In genomic region chr5:122114176-122114575, GRCm38 (mm10) we compare ENCODE assay signal across 9 mouse cellular contexts. TPM values are rescaled to one million over a fixed set of nuclear protein-coding genes. Genes with fewer than 3 reads are reported as not detected.
DNase-seq lines count a peak whose midpoint lies in the region; ATAC-seq and TF ChIP-seq lines count a peak whose summit lies in the region.
"Had no signal": no experiment of that assay in that cellular context is flagged by ENCODE, and none has a peak within 500 bp of the region (broad histone marks: within the 10 kb centered on the region; RNA-seq: fewer than 3 reads in every experiment).

No protein-coding gene starts in this region.

- TF ChIP-seq CTCF in CH12.LX (conservative IDR thresholded peaks at IDR 0.05 in 1 of 2, IDR thresholded peaks at IDR 0.05 in 1 of 2; ENCODE audit: low read depth in 2 of 2, low read length in 2 of 2), result peak; percentile 87 to 97
- peak; percentile 98 for TF ChIP-seq CTCF in bone marrow, adult 2 months (IDR thresholded peaks at IDR 0.05; ENCODE audit: control insufficient read depth, insufficient read depth, low read length)
- TF ChIP-seq CTCF in forebrain, postnatal 0 days (IDR thresholded peaks at IDR 0.05; ENCODE audit: low read depth), result peak; percentile 91

- 3% methylated on average over 2 of the region's 2 CpGs for WGBS in hindbrain, embryonic 14.5 days
- WGBS in hindbrain, embryonic 12.5 days, result 2% methylated on average over 2 of the region's 2 CpGs
- WGBS in bone marrow, adult 2 months, result 0% methylated on average over 2 of the region's 2 CpGs
- 4% methylated on average over 2 of the region's 2 CpGs for WGBS in forebrain, postnatal 0 days

- H3K36me3 ChIP-seq in hindbrain, embryonic 14.5 days (replicated peaks; ENCODE audit: control insufficient read depth, insufficient read depth), result no peaks in the 10 kb centered on the region
- H3K36me3 ChIP-seq in hindbrain, embryonic 12.5 days, result no peaks in the 10 kb centered on the region
- no peaks in the 10 kb centered on the region for H3K36me3 ChIP-seq in CH12.LX (replicated peaks in 1 of 2; ENCODE audit: control insufficient read depth in 1 of 2, insufficient read depth in 1 of 2, low read length in 1 of 2)
- no peaks in the 10 kb centered on the region for H3K36me3 ChIP-seq in forebrain, postnatal 0 days (ENCODE audit: insufficient read depth)

- no peak for ATAC-seq in hindbrain, embryonic 14.5 days (ENCODE audit: low FRiP score)
- ATAC-seq in hindbrain, embryonic 12.5 days (ENCODE audit: low FRiP score), result no peak
- no peak for ATAC-seq in forebrain, postnatal 0 days

- no peak overlapping the region for H3K4me2 ChIP-seq in hindbrain, embryonic 14.5 days (replicated peaks)
- H3K4me2 ChIP-seq in hindbrain, embryonic 12.5 days (replicated peaks), result no peak overlapping the region
- H3K4me2 ChIP-seq in CH12.LX (ENCODE audit: insufficient read depth, low read depth, poor library complexity, severe bottlenecking), result no peak overlapping the region
- H3K4me2 ChIP-seq in forebrain, postnatal 0 days (ENCODE audit: low read depth), result no peak overlapping the region

- dilution Hi-C loops in CH12.LX (cut with MboI; ENCODE audit: extremely low pct_ligation_motif_present, extremely low pct_unique_long_range_greater_than_20kb, low sequenced_read_pairs), result no loop called here

- TF ChIP-seq RAD21 in CH12.LX (IDR thresholded peaks at IDR 0.05; ENCODE audit: low read depth, low read length), result peak; percentile 79

- no peak for TF ChIP-seq POLR2A in CH12.LX (IDR thresholded peaks at IDR 0.05; ENCODE audit: low read depth, low read length)
- TF ChIP-seq POLR2A in bone marrow, adult 2 months (IDR thresholded peaks at IDR 0.05; ENCODE audit: borderline replicate concordance, control insufficient read depth, low read depth, low read length), result no peak

- no peak overlapping the region for H3K9ac ChIP-seq in hindbrain, embryonic 14.5 days
- H3K9ac ChIP-seq in hindbrain, embryonic 12.5 days, result no peak overlapping the region
- H3K9ac ChIP-seq in CH12.LX (ENCODE audit: insufficient read depth, low read depth), result no peak overlapping the region
- H3K9ac ChIP-seq in forebrain, postnatal 0 days, result no peak overlapping the region

- H3K27ac ChIP-seq in hindbrain, embryonic 14.5 days, result no peak overlapping the region
- H3K27ac ChIP-seq in hindbrain, embryonic 12.5 days, result no peak overlapping the region
- H3K27ac ChIP-seq in CH12.LX (ENCODE audit: insufficient read depth, low read depth), result no peak overlapping the region
- peak overlapping the region; percentile 62; the same call in 1 of the 2 replicates for H3K27ac ChIP-seq in bone marrow, adult 2 months (ENCODE audit: control insufficient read depth, insufficient read depth, low read depth, low read length, poor library complexity)
- no peak overlapping the region for H3K27ac ChIP-seq in forebrain, postnatal 0 days (ENCODE audit: low read depth, low read length)
- H3K27ac ChIP-seq: macrophage had no signal

- H3K27me3 ChIP-seq in hindbrain, embryonic 14.5 days (ENCODE audit: control insufficient read depth, insufficient read depth, low read length), result no peaks in the 10 kb centered on the region
- H3K27me3 ChIP-seq in hindbrain, embryonic 12.5 days, result peaks cover 4% of the 10 kb centered on the region; the same call in 1 of the 2 replicates
- H3K27me3 ChIP-seq in CH12.LX (replicated peaks), result peaks cover 4% of the 10 kb centered on the region
- H3K27me3 ChIP-seq in forebrain, postnatal 0 days (ENCODE audit: insufficient read depth, low read length), result no peaks in the 10 kb centered on the region

- TF ChIP-seq EP300 in CH12.LX (IDR thresholded peaks at IDR 0.05; ENCODE audit: low read length), result no peak

- H3K79me2 ChIP-seq in CH12.LX (replicated peaks; ENCODE audit: control insufficient read depth, extremely low read depth, insufficient read depth, poor library complexity, severe bottlenecking), result no peaks in the 10 kb centered on the region

- in situ Hi-C loops in CH12.LX (cut with MboI; ENCODE audit: low pct_ligation_motif_present, low pct_unique_long_range_greater_than_20kb, low sequenced_read_pairs), result no loop called here

- DNase-seq in hindbrain, embryonic 14.5 days (ENCODE audit: low spot score), result peak; percentile 63
- DNase-seq in CH12.LX (ENCODE audit: extremely low read depth), result peak; percentile 62
- peak; percentile 54 for DNase-seq in forebrain, postnatal 0 days
- peak; percentile 39 to 41 for DNase-seq in layer of hippocampus, postnatal 36 days
- DNase-seq in naive thymus-derived CD4-positive, alpha-beta T cell, adult 2 months (ENCODE audit: low read depth), result peak; percentile 82
- peak; percentile 65 to 67 for DNase-seq in thymus, postnatal 36 days

- H3K9me3 ChIP-seq in hindbrain, embryonic 14.5 days (ENCODE audit: control insufficient read depth, low read length), result no peaks in the 10 kb centered on the region
- H3K9me3 ChIP-seq in hindbrain, embryonic 12.5 days (replicated peaks), result no peaks in the 10 kb centered on the region
- H3K9me3 ChIP-seq in CH12.LX (replicated peaks; ENCODE audit: low read length), result peaks cover 4% of the 10 kb centered on the region
- no peaks in the 10 kb centered on the region for H3K9me3 ChIP-seq in forebrain, postnatal 0 days (ENCODE audit: low read length)

- no peaks in the 10 kb centered on the region for H3K4me1 ChIP-seq in hindbrain, embryonic 14.5 days (replicated peaks; ENCODE audit: control insufficient read depth, insufficient read depth, low read length)
- H3K4me1 ChIP-seq in hindbrain, embryonic 12.5 days, result peaks cover 2% of the 10 kb centered on the region; the same call in 1 of the 2 replicates
- peaks cover 8 to 14% of the 10 kb centered on the region in 2 experiments for H3K4me1 ChIP-seq in CH12.LX (ENCODE audit: control insufficient read depth in 1 of 2, insufficient read depth in 2 of 2)
- H3K4me1 ChIP-seq in bone marrow, adult 2 months (ENCODE audit: control insufficient read depth, insufficient read depth, low read length), result peaks cover 7% of the 10 kb centered on the region; the same call in 1 of the 2 replicates
- no peaks in the 10 kb centered on the region for H3K4me1 ChIP-seq in forebrain, postnatal 0 days (ENCODE audit: insufficient read depth)

- no peak overlapping the region for H3K4me3 ChIP-seq in hindbrain, embryonic 14.5 days (replicated peaks; ENCODE audit: low read length)
- no peak overlapping the region for H3K4me3 ChIP-seq in hindbrain, embryonic 12.5 days
- H3K4me3 ChIP-seq in CH12.LX (replicated peaks in 1 of 3; ENCODE audit: low read depth in 2 of 3, low read length in 2 of 3, poor library complexity in 1 of 3), result no peak overlapping the region
- H3K4me3 ChIP-seq in bone marrow, adult 2 months (replicated peaks; ENCODE audit: control insufficient read depth, low read depth, low read length), result no peak overlapping the region
- no peak overlapping the region for H3K4me3 ChIP-seq in forebrain, postnatal 0 days (ENCODE audit: low read depth, low read length)

TF ChIP-seq in CH12.LX, 34 proteins besides CTCF, POLR2A, EP300 and RAD21:
- TF ChIP-seq TBP (conservative IDR thresholded peaks at IDR 0.05; ENCODE audit: low read depth, low read length) (no peak), ZNF384 (IDR thresholded peaks at IDR 0.05; ENCODE audit: low read depth, low read length) (0 out of 2 replicates have a peak, but pooled peaks have one; percentile 3), SMC3 (IDR thresholded peaks at IDR 0.05; ENCODE audit: low read depth, low read length) (peak; percentile 52), ZC3H11A (IDR thresholded peaks at IDR 0.05; ENCODE audit: low read depth, low read length) (no peak), UBTF (IDR thresholded peaks at IDR 0.05; ENCODE audit: low read depth, low read length) (no peak), TCF12 (IDR thresholded peaks at IDR 0.05; ENCODE audit: low read depth, low read length) (no peak)

RNA-seq across cellular contexts. Expression of gene Myl2, which starts 13.4 kb away (rescaled TPM):
- 0.80 and 0.86 TPM in 2 replicates for polyA plus RNA-seq in hindbrain, embryonic 14.5 days (2014; fragmentation: Nextera tagmentation; extraction: Ambion mirVana)
- polyA plus RNA-seq in hindbrain, embryonic 12.5 days (2016; fragmentation: Nextera tagmentation; extraction: Ambion mirVana), result 2.5 and 3.0 TPM in 2 replicates
- total RNA-seq in CH12.LX (2012; rRNA removed), result not detected in 2 replicates
- not detected in 2 replicates for total RNA-seq in CH12.LX (2014; rRNA removed)
- not detected in 2 replicates for polyA plus RNA-seq in CH12.LX (2012; ENCODE audit: insufficient read length, low read depth)
- 4.3 and 6.0 TPM in 2 replicates for polyA plus RNA-seq in bone marrow, adult 2 months (2011; ENCODE audit: insufficient read depth, insufficient read length, low replicate concordance, missing spikeins)
- total RNA-seq in forebrain, postnatal 0 days (2014; rRNA removed), result 0.38 and 2.9 TPM in 2 replicates
- 1.7 TPM in 2 replicates for polyA plus RNA-seq in forebrain, postnatal 0 days (2015; fragmentation: Nextera tagmentation; extraction: Ambion mirVana)
- 1 to 10 TPM; 1.0 to 1.1 TPM for total RNA-seq in layer of hippocampus, postnatal 36 days (2021)
- polyA plus RNA-seq: macrophage had no signal

RNA-seq across cellular contexts. Expression of gene Ccdc63, which starts 26.4 kb away (rescaled TPM):
- 0.23 TPM in 1 of 2 replicates, not detected in the other for polyA plus RNA-seq in hindbrain, embryonic 14.5 days (2014; fragmentation: Nextera tagmentation; extraction: Ambion mirVana)
- polyA plus RNA-seq in hindbrain, embryonic 12.5 days (2016; fragmentation: Nextera tagmentation; extraction: Ambion mirVana), result not detected in 2 replicates
- total RNA-seq in CH12.LX (2012; rRNA removed) (0.47 and 0.59 TPM in 2 replicates), CH12.LX (2014; rRNA removed) (0.39 TPM in 1 of 2 replicates, not detected in the other)
- 0.70 and 0.94 TPM in 2 replicates for polyA plus RNA-seq in CH12.LX (2012; ENCODE audit: insufficient read length, low read depth)
- 4.5 and 8.2 TPM in 2 replicates for polyA plus RNA-seq in bone marrow, adult 2 months (2011; ENCODE audit: insufficient read depth, insufficient read length, low replicate concordance, missing spikeins)
- total RNA-seq in forebrain, postnatal 0 days (2014; rRNA removed), result 0.43 TPM in 1 of 2 replicates, not detected in the other
- 0.08 and 0.16 TPM in 2 replicates for polyA plus RNA-seq in forebrain, postnatal 0 days (2015; fragmentation: Nextera tagmentation; extraction: Ambion mirVana)
- total RNA-seq in layer of hippocampus, postnatal 36 days (2021), result 1 to 10 TPM in 1 of 2 experiments, under 1 TPM in 1; 0.68 to 1.1 TPM

RNA-seq across cellular contexts. Expression of gene Ppp1cc, which starts 43.9 kb away (rescaled TPM):
- polyA plus RNA-seq in hindbrain, embryonic 14.5 days (2014; fragmentation: Nextera tagmentation; extraction: Ambion mirVana), result 200 and 229 TPM in 2 replicates
- 286 and 293 TPM in 2 replicates for polyA plus RNA-seq in hindbrain, embryonic 12.5 days (2016; fragmentation: Nextera tagmentation; extraction: Ambion mirVana)
- 191 and 234 TPM in 2 replicates for total RNA-seq in CH12.LX (2012; rRNA removed)
- total RNA-seq in CH12.LX (2014; rRNA removed), result 401 and 406 TPM in 2 replicates
- polyA plus RNA-seq in CH12.LX (2012; ENCODE audit: insufficient read length, low read depth), result 358 and 375 TPM in 2 replicates
- polyA plus RNA-seq in bone marrow, adult 2 months (2011; ENCODE audit: insufficient read depth, insufficient read length, low replicate concordance, missing spikeins), result 221 and 312 TPM in 2 replicates
- 278 and 322 TPM in 2 replicates for total RNA-seq in forebrain, postnatal 0 days (2014; rRNA removed)
- 193 and 220 TPM in 2 replicates for polyA plus RNA-seq in forebrain, postnatal 0 days (2015; fragmentation: Nextera tagmentation; extraction: Ambion mirVana)
- 100 to 1,000 TPM; 223 to 225 TPM for total RNA-seq in layer of hippocampus, postnatal 36 days (2021)
